In the genomic region with DNA sequence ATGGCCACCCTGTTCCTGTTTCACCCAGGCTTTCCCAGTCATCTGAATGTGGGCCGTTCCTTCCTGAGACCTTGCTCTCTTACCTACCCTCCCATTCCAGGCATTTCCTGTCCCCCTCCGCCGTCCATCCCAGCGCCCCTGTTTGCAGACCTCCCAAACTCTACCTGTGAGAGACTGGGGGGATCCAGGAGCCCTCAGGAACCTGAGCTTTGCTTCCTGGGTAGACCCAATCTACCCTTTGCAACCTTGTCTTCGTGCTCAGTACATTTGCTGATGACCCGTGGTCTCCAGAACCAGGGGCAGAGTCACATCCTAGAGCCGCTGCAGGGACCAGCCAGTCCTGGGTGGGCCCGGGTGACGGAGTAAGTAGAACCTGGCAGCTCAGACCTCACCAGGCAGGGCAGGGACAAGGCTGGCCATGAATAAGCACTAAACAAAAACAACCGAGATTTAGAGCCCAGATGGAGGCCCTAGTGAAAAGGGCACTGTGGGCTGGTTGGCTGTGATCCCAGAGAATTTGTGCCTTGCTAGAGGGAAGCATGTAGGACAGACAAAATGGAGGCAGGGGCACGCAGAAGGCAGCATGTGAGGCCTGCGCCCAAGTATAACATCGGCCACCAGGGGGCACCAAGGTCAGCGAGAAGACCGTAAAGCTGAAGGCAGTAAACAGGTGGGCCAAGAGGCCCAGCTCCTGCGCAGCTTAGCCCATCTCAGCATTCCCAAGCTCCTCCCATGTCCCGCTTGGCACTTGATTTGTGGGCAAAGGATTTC, we compare ENCODE assay signal across 8 mouse cellular contexts. TPM values are rescaled to one million over a fixed set of nuclear protein-coding genes. Genes with fewer than 3 reads are reported as not detected.
DNase-seq lines count a peak whose midpoint lies in the region; ATAC-seq lines count a peak whose summit lies in the region.

No protein-coding gene starts in this region.

- no peaks in the 10 kb centered on the region for H3K27me3 ChIP-seq in hindbrain, embryonic 12.5 days

- H3K4me1 ChIP-seq in hindbrain, embryonic 12.5 days = peaks cover 18% of the 10 kb centered on the region

- peak; percentile 90 for DNase-seq in Muller cell, postnatal 12 days (ENCODE audit: inconsistent ontology term)
- peak; percentile 83 for DNase-seq in cerebellum, adult 9-11 months
- DNase-seq in frontal cortex, postnatal 10 days (ENCODE audit: low spot score in 2 of 2) = peak; percentile 87 to 90
- peak; percentile 95 to 96 for DNase-seq in layer of hippocampus, postnatal 14 days (ENCODE audit: low spot score in 2 of 2)
- DNase-seq in lung, postnatal 14 days = peak; percentile 98
- peak; percentile 59 for DNase-seq in retina, adult 2 months (ENCODE audit: low read depth, low spot score)
- DNase-seq in thymus, postnatal 36 days = peak; percentile 92 to 96

- no peaks in the 10 kb centered on the region for H3K36me3 ChIP-seq in hindbrain, embryonic 12.5 days

- no peak overlapping the region for H3K4me3 ChIP-seq in hindbrain, embryonic 12.5 days

- ATAC-seq in hindbrain, embryonic 12.5 days (ENCODE audit: low FRiP score) = peak; percentile 56; the same call in 1 of the 2 replicates

- WGBS in hindbrain, embryonic 12.5 days = 42% methylated on average over 17 of the region's 17 CpGs

- H3K9me3 ChIP-seq in hindbrain, embryonic 12.5 days (replicated peaks) = no peaks in the 10 kb centered on the region

- H3K27ac ChIP-seq in hindbrain, embryonic 12.5 days = peak overlapping the region; percentile 64; the same call in 1 of the 2 replicates

- H3K9ac ChIP-seq in hindbrain, embryonic 12.5 days = no peak overlapping the region

- no peak overlapping the region for H3K4me2 ChIP-seq in hindbrain, embryonic 12.5 days (replicated peaks)

RNA-seq across cellular contexts. Expression of gene Tspan32, which starts 2.9 kb away (rescaled TPM):
- 2.2 and 2.8 TPM in 2 replicates for polyA plus RNA-seq in hindbrain, embryonic 12.5 days (2016; fragmentation: Nextera tagmentation; extraction: Ambion mirVana)
- total RNA-seq in layer of hippocampus, postnatal 14 days (2021) = under 1 TPM in 1 of 2 experiments, not detected in 1; 0.19 TPM

RNA-seq across cellular contexts. Expression of gene Ascl2, which starts 38.7 kb away (rescaled TPM):
- 0.41 and 0.56 TPM in 2 replicates for polyA plus RNA-seq in hindbrain, embryonic 12.5 days (2016; fragmentation: Nextera tagmentation; extraction: Ambion mirVana)
- total RNA-seq in layer of hippocampus, postnatal 14 days (2021) = under 1 TPM in 1 of 2 experiments, not detected in 1; 0.21 TPM

RNA-seq across cellular contexts. Expression of gene Cd81, which starts 44.8 kb away (rescaled TPM):
- 251 and 261 TPM in 2 replicates for polyA plus RNA-seq in hindbrain, embryonic 12.5 days (2016; fragmentation: Nextera tagmentation; extraction: Ambion mirVana)
- total RNA-seq in layer of hippocampus, postnatal 14 days (2021) = 100 to 1,000 TPM; 495 to 503 TPM
